Comparison of ENCODE assay signal across 19 mouse cellular contexts in genomic region chr2:60836237-60836636, GRCm38 (mm10).
DNase-seq lines count a peak whose midpoint lies in the region; ATAC-seq and TF ChIP-seq lines count a peak whose summit lies in the region.
"Had no signal": no experiment of that assay in that cellular context is flagged by ENCODE, and none has a peak within 500 bp of the region (broad histone marks: within the 10 kb centered on the region; RNA-seq: fewer than 3 reads in every experiment).

No protein-coding gene starts in this region.

- peak; percentile 42; the same call in 1 of the 2 replicates for ATAC-seq in embryonic facial prominence, embryonic 14.5 days (ENCODE audit: low read depth)
- no peak for ATAC-seq in kidney, embryonic 16.5 days (ENCODE audit: low FRiP score, low TSS enrichment)
- ATAC-seq in lung, postnatal 0 days = no peak
- ATAC-seq: intestine, embryonic 16.5 days had no signal

- TF ChIP-seq POLR2A in kidney, adult 2 months (IDR thresholded peaks at IDR 0.05; ENCODE audit: low read depth, low read length) = no peak

- H3K9me3 ChIP-seq in embryonic facial prominence, embryonic 14.5 days (ENCODE audit: control insufficient read depth, low read length) = no peaks in the 10 kb centered on the region
- no peaks in the 10 kb centered on the region for H3K9me3 ChIP-seq in embryonic facial prominence, embryonic 10.5 days
- H3K9me3 ChIP-seq in kidney, embryonic 16.5 days (ENCODE audit: low read length) = no peaks in the 10 kb centered on the region
- no peaks in the 10 kb centered on the region for H3K9me3 ChIP-seq in lung, postnatal 0 days (ENCODE audit: low read length)
- H3K9me3 ChIP-seq: forebrain, embryonic 12.5 days; heart, embryonic 13.5 days; hindbrain, embryonic 12.5 days; lung, embryonic 15.5 days; neural tube, embryonic 12.5 days had no signal

- TF ChIP-seq CTCF in kidney, adult 2 months (conservative IDR thresholded peaks at IDR 0.05; ENCODE audit: insufficient read depth, insufficient read length, low read depth, low read length) = no peak
- no peak for TF ChIP-seq CTCF in lung, postnatal 0 days (IDR thresholded peaks at IDR 0.05)

- 90% methylated on average over 7 of the region's 7 CpGs for WGBS in embryonic facial prominence, embryonic 14.5 days
- WGBS in embryonic facial prominence, embryonic 10.5 days = 96% methylated on average over 7 of the region's 7 CpGs
- 83% methylated on average over 7 of the region's 7 CpGs for WGBS in kidney, adult 2 months
- WGBS in kidney, embryonic 16.5 days = 79% methylated on average over 7 of the region's 7 CpGs
- WGBS in lung, postnatal 0 days = 91% methylated on average over 7 of the region's 7 CpGs

- H3K27ac ChIP-seq in embryonic facial prominence, embryonic 14.5 days (replicated peaks; ENCODE audit: low read depth, low read length) = no peak overlapping the region
- no peak overlapping the region for H3K27ac ChIP-seq in embryonic facial prominence, embryonic 10.5 days (replicated peaks)
- H3K27ac ChIP-seq in kidney, adult 2 months (ENCODE audit: insufficient read depth, low read depth, low read length) = peak overlapping the region; percentile 15; the same call in 1 of the 2 replicates
- H3K27ac ChIP-seq in kidney, embryonic 16.5 days (ENCODE audit: low read length) = no peak overlapping the region
- peak overlapping the region; percentile 39; the same call in 1 of the 2 replicates for H3K27ac ChIP-seq in lung, postnatal 0 days (ENCODE audit: low read length)
- H3K27ac ChIP-seq: forebrain, embryonic 12.5 days; hindbrain, embryonic 12.5 days; neural tube, embryonic 12.5 days had no signal

- DNase-seq in embryonic facial prominence, embryonic 14.5 days (ENCODE audit: low spot score) = no peak
- no peak for DNase-seq in embryonic facial prominence, embryonic 10.5 days (ENCODE audit: low spot score)
- DNase-seq in kidney, adult 2 months = peak; percentile 54
- no peak for DNase-seq in lung, postnatal 0 days (ENCODE audit: low spot score)
- DNase-seq in lung, postnatal 10 days = no peak
- no peak for DNase-seq in right cerebral cortex, postnatal 4 days
- DNase-seq: cerebellum, adult 9-10 months; gastrocnemius, postnatal 36 days; right cerebral cortex, postnatal 14 days; thymus, postnatal 36 days had no signal

- H3K4me1 ChIP-seq in embryonic facial prominence, embryonic 14.5 days (ENCODE audit: control insufficient read depth, insufficient read depth, low read length) = peaks cover 24% of the 10 kb centered on the region
- peaks cover 16% of the 10 kb centered on the region for H3K4me1 ChIP-seq in embryonic facial prominence, embryonic 10.5 days
- peaks cover 3% of the 10 kb centered on the region; the same call in 1 of the 2 replicates for H3K4me1 ChIP-seq in kidney, adult 2 months (ENCODE audit: control insufficient read depth, insufficient read depth, low read length)
- peaks cover 23% of the 10 kb centered on the region for H3K4me1 ChIP-seq in kidney, embryonic 16.5 days (ENCODE audit: insufficient read depth, low read length)
- peaks cover 17% of the 10 kb centered on the region; the same call in 1 of the 2 replicates for H3K4me1 ChIP-seq in lung, postnatal 0 days (ENCODE audit: insufficient read depth, low read depth, low read length)

- no peak overlapping the region for H3K4me3 ChIP-seq in embryonic facial prominence, embryonic 14.5 days (ENCODE audit: low read depth, low read length)
- H3K4me3 ChIP-seq in embryonic facial prominence, embryonic 10.5 days = no peak overlapping the region
- no peak overlapping the region for H3K4me3 ChIP-seq in kidney, adult 2 months (ENCODE audit: insufficient read depth, low read depth, low read length)
- no peak overlapping the region for H3K4me3 ChIP-seq in kidney, embryonic 16.5 days (ENCODE audit: low read length)
- no peak overlapping the region for H3K4me3 ChIP-seq in lung, postnatal 0 days (ENCODE audit: low read depth, low read length)
- H3K4me3 ChIP-seq: forebrain, embryonic 12.5 days; heart, embryonic 13.5 days; hindbrain, embryonic 12.5 days; lung, embryonic 15.5 days; neural tube, embryonic 12.5 days had no signal

- H3K9ac ChIP-seq in embryonic facial prominence, embryonic 14.5 days (ENCODE audit: low read depth, low read length) = no peak overlapping the region
- H3K9ac ChIP-seq in kidney, embryonic 16.5 days (replicated peaks; ENCODE audit: low read length) = no peak overlapping the region
- no peak overlapping the region for H3K9ac ChIP-seq in lung, postnatal 0 days (replicated peaks; ENCODE audit: low read depth)
- H3K9ac ChIP-seq: forebrain, embryonic 12.5 days; heart, embryonic 13.5 days; hindbrain, embryonic 12.5 days; lung, embryonic 15.5 days; neural tube, embryonic 12.5 days had no signal

- H3K27me3 ChIP-seq in embryonic facial prominence, embryonic 14.5 days (replicated peaks; ENCODE audit: control insufficient read depth, insufficient read depth, low read length) = no peaks in the 10 kb centered on the region
- no peaks in the 10 kb centered on the region for H3K27me3 ChIP-seq in embryonic facial prominence, embryonic 10.5 days (replicated peaks; ENCODE audit: low read depth, poor library complexity, severe bottlenecking)
- H3K27me3 ChIP-seq in kidney, adult 2 months (replicated peaks; ENCODE audit: control insufficient read depth, insufficient read depth, low read length) = no peaks in the 10 kb centered on the region
- H3K27me3 ChIP-seq in kidney, embryonic 16.5 days (ENCODE audit: insufficient read depth, low read length) = no peaks in the 10 kb centered on the region
- H3K27me3 ChIP-seq in lung, postnatal 0 days (replicated peaks; ENCODE audit: insufficient read depth, low read length) = no peaks in the 10 kb centered on the region
- H3K27me3 ChIP-seq: CH12.LX; heart, embryonic 13.5 days; hindbrain, embryonic 12.5 days; lung, embryonic 15.5 days; neural tube, embryonic 12.5 days had no signal

- no peak overlapping the region for H3K4me2 ChIP-seq in embryonic facial prominence, embryonic 14.5 days (ENCODE audit: low read depth, low read length)
- no peak overlapping the region for H3K4me2 ChIP-seq in kidney, embryonic 16.5 days (replicated peaks; ENCODE audit: low read depth, low read length)
- H3K4me2 ChIP-seq in lung, postnatal 0 days (replicated peaks; ENCODE audit: low read depth, low read length) = no peak overlapping the region
- H3K4me2 ChIP-seq: forebrain, embryonic 12.5 days; heart, embryonic 13.5 days; hindbrain, embryonic 12.5 days; lung, embryonic 15.5 days; midbrain, embryonic 11.5 days; neural tube, embryonic 12.5 days had no signal

- no peak for TF ChIP-seq EP300 in lung, postnatal 0 days (IDR thresholded peaks at IDR 0.05)

- H3K36me3 ChIP-seq in embryonic facial prominence, embryonic 14.5 days (ENCODE audit: control insufficient read depth, insufficient read depth, low read length) = peaks cover 7% of the 10 kb centered on the region; the same call in 1 of the 2 replicates
- H3K36me3 ChIP-seq in embryonic facial prominence, embryonic 10.5 days (replicated peaks) = peaks cover 17% of the 10 kb centered on the region
- no peaks in the 10 kb centered on the region for H3K36me3 ChIP-seq in kidney, adult 2 months (ENCODE audit: control insufficient read depth, insufficient read depth, low read length)
- peaks cover 4% of the 10 kb centered on the region; the same call in 1 of the 2 replicates for H3K36me3 ChIP-seq in kidney, embryonic 16.5 days (ENCODE audit: insufficient read depth, low read length)
- 0 out of 2 replicates have a peak, but pooled peaks cover 4% of the 10 kb centered on the region for H3K36me3 ChIP-seq in lung, postnatal 0 days (ENCODE audit: insufficient read depth, low read length)
- H3K36me3 ChIP-seq: forebrain, embryonic 12.5 days; hindbrain, embryonic 12.5 days; lung, embryonic 15.5 days; neural tube, embryonic 12.5 days had no signal

Comparison
In these comparisons a context has a peak if more than half of its experiments do, and no peak if none do; other contexts are left out.
1. H3K27ac ChIP-seq: peak in kidney, adult 2 months (single experiment) and lung, postnatal 0 days (single experiment); none in embryonic facial prominence, embryonic 14.5 days (single experiment), embryonic facial prominence, embryonic 10.5 days (single experiment) and kidney, embryonic 16.5 days (single experiment).